Mouse (Mus musculus) megakaryocyte, embryonic 14.5 days (primary cell): ENCODE measurements around the gene Gsn. TPM values are rescaled to one million over a fixed set of nuclear protein-coding genes. Genes with fewer than 3 reads are reported as not detected.

ENCODE experiments used
- H3K27me3 ChIP-seq: replicated peaks from 2 replicates; pipeline ENCODE3; 2012; ENCODE audit warnings: inconsistent platforms
- H3K36me3 ChIP-seq: replicated peaks from 2 replicates; pipeline ENCODE3; 2012; ENCODE audit warnings: low read length, inconsistent platforms, mixed read lengths
- H3K4me1 ChIP-seq: 2 replicates; pipeline ENCODE4 v1.6.1; 2012; ENCODE audit warnings: inconsistent platforms
- H3K4me3 ChIP-seq: replicated peaks from 2 replicates; pipeline ENCODE3; 2012; ENCODE audit warnings: moderate library complexity, mild to moderate bottlenecking, inconsistent platforms
- H3K9me3 ChIP-seq: 2 replicates; pipeline ENCODE4 v1.6.1; 2012; ENCODE audit warnings: inconsistent platforms
- FLI1 ChIP-seq: IDR thresholded peaks from 2 replicates; pipeline ENCODE4 v1.6.1; 2012; ENCODE audit warnings: low read length, inconsistent platforms, mixed read lengths
- GATA1 ChIP-seq: IDR thresholded peaks from 3 replicates; pipeline ENCODE4 v1.6.1; 2012; ENCODE audit warnings: mixed read lengths, low read length, inconsistent platforms, borderline replicate concordance
- polyA plus RNA-seq: library from polyadenylated mRNA; stranded (reverse); fragments of >175 nt; gene quantifications from 2 replicates; pipeline ENCODE4 v1.2.3, GENCODE M21; 2012; ENCODE audit warnings: low replicate concordance; ENCODE audit not compliant: insufficient read depth

The Gsn gene
- polyA plus RNA-seq, 1 experiment, result 422 TPM

DNA sequence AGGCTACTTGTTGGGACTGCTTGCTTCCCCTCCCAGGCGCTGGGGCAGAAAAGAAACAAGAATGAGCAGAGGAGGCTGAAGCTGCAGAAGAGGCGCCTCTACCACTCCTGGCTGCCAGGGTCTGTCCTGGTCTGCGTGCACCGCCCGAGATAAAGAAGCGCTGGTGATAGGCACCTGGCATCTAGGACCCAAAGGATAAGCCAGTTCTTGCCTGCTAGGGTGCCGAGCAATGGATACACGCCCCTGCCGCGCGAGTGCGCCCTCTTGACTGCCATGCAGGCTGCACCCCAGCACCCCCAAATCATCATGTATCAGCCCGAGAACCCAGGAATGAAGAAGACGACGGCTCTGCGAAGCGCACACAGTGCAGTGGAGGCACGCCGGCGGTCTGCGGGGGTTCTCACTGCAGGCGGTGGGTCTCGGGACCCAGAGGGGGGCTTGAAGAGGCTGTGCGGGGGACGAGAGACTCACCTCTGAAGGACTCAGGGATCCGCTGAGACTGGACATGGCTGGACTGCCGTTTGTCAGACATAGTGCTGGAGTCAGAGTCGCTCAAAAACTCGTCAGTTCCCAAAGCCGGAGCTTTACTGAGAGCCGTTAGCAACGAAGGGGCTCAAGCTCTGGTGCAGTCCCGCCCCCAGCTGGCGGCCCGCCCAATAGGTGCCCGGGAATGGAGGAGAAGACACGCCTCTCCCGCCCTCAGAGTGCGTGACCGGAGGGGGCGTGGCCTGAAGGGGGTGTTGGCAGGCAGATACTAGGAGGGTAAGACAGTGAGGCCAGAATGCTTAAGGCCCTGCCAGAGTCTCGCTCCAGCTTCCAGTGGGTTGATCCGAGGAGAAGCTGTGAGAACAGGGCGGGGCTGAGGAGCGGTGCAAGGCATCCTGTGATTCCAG is 80.5 kb downstream of the Gsn start, which contains the start of gene Stom:
TSS of gene Stom (minus strand) at position 589 of the 893 bp plus-strand sequence.
- H3K4me1 ChIP-seq, result peaks cover 62% of the 10 kb centered on the region
- no peaks in the 10 kb centered on the region for H3K27me3 ChIP-seq
- H3K4me3 ChIP-seq, result peak within 1 kb of the TSS; percentile 92
- no peaks in the 10 kb centered on the region for H3K9me3 ChIP-seq
- TF ChIP-seq FLI1, result no peak
- no peak for TF ChIP-seq GATA1
- peaks cover 16% of the 10 kb centered on the region for H3K36me3 ChIP-seq

DNA sequence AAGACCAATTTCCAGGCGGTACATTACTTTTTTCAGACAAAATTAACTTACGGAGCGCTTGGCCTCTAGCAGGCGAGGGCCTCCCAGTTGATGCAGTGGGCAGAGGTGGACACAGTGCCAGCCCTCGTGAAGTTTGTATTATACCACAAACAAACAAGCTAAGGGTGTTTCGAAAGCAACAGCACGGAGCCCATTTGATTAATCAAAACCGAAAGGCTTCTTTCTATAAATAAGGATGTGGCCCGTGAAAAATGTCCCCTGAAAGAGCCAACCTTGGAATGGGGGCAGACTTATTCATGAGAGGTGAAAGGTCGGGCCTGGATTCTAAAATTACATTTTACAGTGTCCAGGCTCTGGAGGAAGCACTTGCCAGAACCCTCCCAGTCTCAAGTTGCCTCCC is 81.2 kb downstream of the Gsn start:
- H3K4me3 ChIP-seq, result peak overlapping the region; percentile 92

DNA sequence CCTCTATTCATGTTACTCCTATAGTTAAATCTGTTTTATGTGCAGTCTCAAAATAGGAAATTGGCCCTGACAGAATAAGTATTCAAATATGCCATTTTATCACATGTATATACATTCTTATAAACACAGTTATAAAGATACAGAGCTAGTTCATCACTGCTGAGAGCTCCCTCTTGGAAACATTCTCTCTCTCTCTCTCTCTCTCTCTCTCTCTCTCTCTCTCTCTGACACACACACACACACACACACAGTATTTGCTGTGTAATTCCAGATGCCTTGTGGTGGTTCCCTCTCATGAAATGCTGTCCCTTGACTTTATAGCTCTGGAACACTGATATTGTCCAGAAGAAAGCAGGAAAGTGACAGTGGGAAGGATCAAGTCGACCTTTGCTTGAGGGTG is 81.9 kb downstream of the Gsn start:
- no peak for TF ChIP-seq FLI1
- TF ChIP-seq GATA1, result no peak
- Histone ChIP-seq H3K9me3 (no peaks in the 10 kb centered on the region), H3K27me3 (no peaks in the 10 kb centered on the region), H3K4me1 (peaks cover 55% of the 10 kb centered on the region), H3K4me3 (no peak overlapping the region), H3K36me3 (peaks cover 2% of the 10 kb centered on the region)

More for the DNA sequence above, 81.2 kb downstream of the Gsn start:
- Histone ChIP-seq H3K9me3 (no peaks in the 10 kb centered on the region), H3K36me3 (peaks cover 8% of the 10 kb centered on the region), H3K27me3 (no peaks in the 10 kb centered on the region), H3K4me1 (peaks cover 56% of the 10 kb centered on the region)
- TF ChIP-seq GATA1, result no peak
- no peak for TF ChIP-seq FLI1

DNA sequence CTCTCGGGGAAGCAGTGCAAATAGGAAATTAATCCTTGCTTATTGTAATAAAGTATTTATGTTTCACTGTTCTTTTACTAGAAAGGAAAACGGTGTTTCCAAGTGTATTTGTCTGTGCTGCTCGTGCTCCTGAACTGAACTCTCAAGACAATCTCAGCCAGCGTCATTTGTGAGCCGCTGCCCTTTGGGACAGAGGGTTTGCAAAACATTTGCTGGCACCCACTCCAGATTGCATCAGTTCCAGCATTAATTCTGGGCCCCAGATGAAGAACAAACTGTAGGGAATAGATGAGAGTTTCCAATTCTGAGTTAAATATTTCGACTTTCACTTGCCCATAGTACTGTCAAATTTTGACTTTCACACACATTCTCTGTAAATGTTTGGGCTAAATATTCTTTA is 82.5 kb downstream of the Gsn start:
- H3K4me1 ChIP-seq, result peaks cover 55% of the 10 kb centered on the region
- no peak for TF ChIP-seq GATA1
- no peak for TF ChIP-seq FLI1
- no peaks in the 10 kb centered on the region for H3K9me3 ChIP-seq
- peaks cover 2% of the 10 kb centered on the region for H3K36me3 ChIP-seq
- no peak overlapping the region for H3K4me3 ChIP-seq
- H3K27me3 ChIP-seq, result no peaks in the 10 kb centered on the region

DNA sequence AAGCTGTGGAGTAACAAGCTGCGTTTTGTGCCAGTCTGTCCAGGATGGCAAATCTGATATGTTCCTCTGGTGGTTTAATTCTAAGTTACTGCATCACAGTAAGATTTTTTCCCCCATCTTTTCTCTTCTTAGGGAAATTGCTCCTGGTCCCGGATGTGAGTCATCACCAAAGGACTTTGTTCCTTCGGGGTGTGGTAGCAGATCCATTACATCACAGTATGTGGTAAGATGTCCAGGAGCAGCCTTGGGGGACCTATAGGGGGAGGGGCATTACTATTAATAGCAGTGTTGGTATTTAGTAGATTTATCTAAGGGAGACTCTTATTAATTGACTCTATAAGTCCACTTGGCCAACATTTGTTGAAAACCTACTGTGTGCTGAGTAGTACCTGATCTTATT is 86.4 kb downstream of the Gsn start:
- Histone ChIP-seq H3K9me3 (no peaks in the 10 kb centered on the region), H3K27me3 (no peaks in the 10 kb centered on the region), H3K36me3 (no peaks in the 10 kb centered on the region), H3K4me1 (peaks cover 51% of the 10 kb centered on the region), H3K4me3 (no peak overlapping the region)
- no peak for TF ChIP-seq GATA1
- no peak for TF ChIP-seq FLI1

DNA sequence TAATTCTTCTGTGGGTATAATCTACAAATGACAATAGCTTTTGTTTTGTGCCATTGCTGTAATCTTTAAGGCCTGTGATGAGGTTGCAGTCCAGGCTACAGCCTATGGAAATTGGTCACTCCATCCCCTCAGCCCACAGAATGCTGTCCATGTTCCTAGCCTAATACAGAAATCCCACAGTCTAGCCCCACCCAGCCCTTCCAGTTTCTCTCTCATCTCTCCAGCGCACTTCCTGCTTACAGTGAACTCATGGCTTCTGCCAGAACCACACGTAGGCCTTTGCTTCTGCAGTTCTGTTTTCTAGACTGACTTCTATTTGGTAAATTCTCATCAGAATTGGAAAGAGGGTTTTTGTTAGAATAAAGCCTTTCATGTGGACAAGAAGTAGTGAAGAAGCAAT is 89.8 kb downstream of the Gsn start:
- peak overlapping the region; percentile 14 for H3K4me3 ChIP-seq
- peaks cover 64% of the 10 kb centered on the region for H3K4me1 ChIP-seq
- no peak for TF ChIP-seq GATA1
- no peak for TF ChIP-seq FLI1
- H3K9me3 ChIP-seq, result no peaks in the 10 kb centered on the region
- H3K27me3 ChIP-seq, result peaks cover 2% of the 10 kb centered on the region
- no peaks in the 10 kb centered on the region for H3K36me3 ChIP-seq

DNA sequence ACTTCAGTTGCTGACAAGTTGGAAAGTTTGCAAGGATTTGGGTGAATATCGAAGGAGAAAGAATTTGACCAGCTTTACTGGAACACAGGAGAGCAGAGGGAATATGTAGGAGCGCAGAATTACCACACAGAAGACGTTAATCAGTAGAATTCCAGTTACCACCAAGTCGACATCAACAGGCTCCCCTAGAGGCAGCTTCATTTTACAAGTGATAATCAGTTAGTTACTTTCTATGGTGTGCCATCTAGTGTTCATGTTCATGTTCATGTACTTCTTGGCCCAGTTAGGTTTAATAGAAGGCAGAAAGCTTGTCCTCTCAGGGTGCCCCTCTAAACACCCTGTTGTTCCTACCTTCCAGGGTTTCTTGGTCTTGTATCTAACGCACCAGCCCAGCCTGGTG is 93.0 kb downstream of the Gsn start:
- H3K4me3 ChIP-seq, result no peak overlapping the region
- TF ChIP-seq GATA1 (no peak), FLI1 (no peak)
- no peaks in the 10 kb centered on the region for H3K9me3 ChIP-seq
- H3K27me3 ChIP-seq, result peaks cover 8% of the 10 kb centered on the region
- H3K36me3 ChIP-seq, result no peaks in the 10 kb centered on the region
- H3K4me1 ChIP-seq, result peaks cover 49% of the 10 kb centered on the region

Other genes starting within 250 kb of the Gsn start
- not detected in 2 replicates for gene Hc, start 194.9 kb upstream of the Gsn start, polyA plus RNA-seq
- gene AI182371, start 154.8 kb upstream of the Gsn start, polyA plus RNA-seq, result 0.23 TPM in 1 of 2 replicates, not detected in the other
- gene Cntrl, start 146.9 kb upstream of the Gsn start, polyA plus RNA-seq, result 4.0 and 4.8 TPM in 2 replicates
- 1,333 and 3,452 TPM in 2 replicates for gene Rab14, start 55.3 kb upstream of the Gsn start, polyA plus RNA-seq
- 26.2 and 42.0 TPM in 2 replicates for gene Stom, start 80.6 kb downstream of the Gsn start, polyA plus RNA-seq
- gene 4930568D16Rik, start 111.3 kb downstream of the Gsn start, polyA plus RNA-seq, result not detected in 2 replicates
- gene 4930402F06Rik, start 140.8 kb downstream of the Gsn start, polyA plus RNA-seq, result not detected in 2 replicates
- gene Ggta1, start 206.9 kb downstream of the Gsn start, polyA plus RNA-seq, result 1.9 and 6.5 TPM in 2 replicates